Mouse (Mus musculus) liver, embryonic 15.5 days (tissue): Measurements from ENCODE around the gene H2-DMb1. TPM values are rescaled to one million over a fixed set of nuclear protein-coding genes. Genes with fewer than 3 reads are reported as not detected.
A peak's percentile ranks its signal among the peaks of the same experiment; 100 is the strongest.

Experiments used
- ATAC-seq: fragments of 200-750 bp; cut with Nextera tagmentation; 2 replicates; pipeline ENCODE4 v1.8.0; 2017; ENCODE audit warnings: moderate number of reproducible peaks, mild to moderate bottlenecking, moderate library complexity; ENCODE audit not compliant: insufficient read depth
- H3K27ac ChIP-seq: fragments of 300-500 bp; sonication (generic); replicated peaks from 2 replicates; pipeline ENCODE4 v1.5.1; 2015; ENCODE audit warnings: mild to moderate bottlenecking, inconsistent platforms
- H3K27me3 ChIP-seq: fragments of 300-500 bp; sonication (generic); 2 replicates; pipeline ENCODE4 v1.6.1; 2015; ENCODE audit warnings: mild to moderate bottlenecking, inconsistent platforms
- H3K36me3 ChIP-seq: fragments of 300-500 bp; sonication (generic); replicated peaks from 2 replicates; pipeline ENCODE4 v1.6.1; 2015; ENCODE audit warnings: moderate library complexity, mild to moderate bottlenecking, inconsistent platforms
- H3K4me1 ChIP-seq: fragments of 300-500 bp; sonication (generic); replicated peaks from 2 replicates; pipeline ENCODE4 v1.6.1; 2015; ENCODE audit warnings: inconsistent platforms
- H3K4me2 ChIP-seq: fragments of 300-500 bp; sonication (generic); 2 replicates; pipeline ENCODE4 v1.6.1; 2015; ENCODE audit warnings: moderate library complexity, mild to moderate bottlenecking, inconsistent platforms
- H3K4me3 ChIP-seq: fragments of 300-500 bp; sonication (generic); replicated peaks from 2 replicates; pipeline ENCODE4 v1.5.1; 2015; ENCODE audit warnings: mild to moderate bottlenecking, inconsistent platforms
- H3K9ac ChIP-seq: fragments of 300-500 bp; sonication (generic); 2 replicates; pipeline ENCODE4 v1.6.1; 2015; ENCODE audit warnings: moderate library complexity, mild to moderate bottlenecking, inconsistent platforms
- H3K9me3 ChIP-seq: fragments of 300-500 bp; sonication (generic); replicated peaks from 2 replicates; pipeline ENCODE4 v1.6.1; 2016; ENCODE audit warnings: inconsistent platforms
- WGBS: fragments of 180-500 bp; shearing (Covaris S2); methylation state at CpG from one replicate; pipeline ENCODE4 v1.1.7; 2015; ENCODE audit warnings: mixed read lengths; ENCODE audit not compliant: insufficient replicate concordance; 5-methylcytosine and 5-hydroxymethylcytosine counted together
- polyA plus RNA-seq: library from polyadenylated mRNA; unstranded; fragments of >200 nt; fragmentation: Nextera tagmentation; extraction: Ambion mirVana; gene quantifications from 2 replicates; pipeline ENCODE4 v1.2.1, GENCODE M21; 2015

The H2-DMb1 gene
- polyA plus RNA-seq, 1 experiment from 2014 or later: 1.7 TPM

DNA sequence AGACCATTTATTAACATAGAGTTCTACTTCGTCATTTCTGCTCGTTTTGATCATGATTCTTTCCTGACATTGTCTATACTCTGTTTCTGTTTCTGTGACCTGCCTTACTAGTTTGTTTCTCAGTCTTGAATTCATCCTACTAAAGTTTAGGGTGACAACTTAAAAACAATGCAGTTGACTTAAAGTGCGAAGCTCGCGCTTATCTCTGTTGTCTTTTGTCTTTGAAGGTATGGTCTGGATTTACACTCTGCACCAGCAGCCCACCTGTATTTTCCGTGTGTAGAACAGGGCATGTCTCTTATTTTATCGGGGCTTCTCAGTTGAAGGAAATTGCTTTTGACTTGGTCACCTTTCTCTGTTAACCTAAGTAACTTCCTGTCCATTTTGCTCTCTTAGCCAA lies 29.8 kb upstream of the H2-DMb1 start:
- Histone ChIP-seq H3K9ac (peak overlapping the region; percentile 91), H3K4me1 (peaks cover 70% of the 10 kb centered on the region), H3K27ac (peak overlapping the region; percentile 99), H3K9me3 (no peaks in the 10 kb centered on the region), H3K4me3 (peak overlapping the region; percentile 94), H3K4me2 (peak overlapping the region; percentile 99), H3K36me3 (peaks cover 7% of the 10 kb centered on the region), H3K27me3 (peaks cover 7% of the 10 kb centered on the region)
- 1% methylated on average over 7 of the region's 7 CpGs for WGBS
- ATAC-seq: no peak

DNA sequence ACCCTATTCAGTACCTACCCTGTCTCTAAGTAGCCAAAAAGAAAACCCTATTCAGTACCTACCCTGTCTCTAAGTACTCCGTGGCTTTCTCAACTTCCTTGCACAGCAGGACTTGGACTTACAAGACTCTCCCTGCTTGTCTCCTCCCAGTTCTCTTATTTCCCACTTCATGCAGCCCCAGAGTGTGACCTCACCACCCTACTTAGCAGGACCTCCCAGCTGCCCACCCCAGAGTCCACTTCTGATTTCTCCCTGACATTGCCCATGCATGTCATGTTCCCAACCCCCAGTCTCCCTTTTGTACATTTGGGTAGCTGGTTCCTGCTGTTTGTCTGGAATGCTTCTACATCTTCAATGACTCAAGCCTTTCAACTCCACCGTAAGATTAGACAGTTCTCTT lies 29.4 kb upstream of the H2-DMb1 start:
- Histone ChIP-seq H3K27ac (peak overlapping the region; percentile 99), H3K36me3 (peaks cover 3% of the 10 kb centered on the region), H3K27me3 (peaks cover 11% of the 10 kb centered on the region), H3K4me3 (peak overlapping the region; percentile 94), H3K9ac (peak overlapping the region; percentile 91), H3K4me2 (peak overlapping the region; percentile 99), H3K4me1 (peaks cover 74% of the 10 kb centered on the region), H3K9me3 (no peaks in the 10 kb centered on the region)
- ATAC-seq: no peak
- whole genome bisulfite sequencing: 25% methylated on average over 2 of the region's 2 CpGs

DNA sequence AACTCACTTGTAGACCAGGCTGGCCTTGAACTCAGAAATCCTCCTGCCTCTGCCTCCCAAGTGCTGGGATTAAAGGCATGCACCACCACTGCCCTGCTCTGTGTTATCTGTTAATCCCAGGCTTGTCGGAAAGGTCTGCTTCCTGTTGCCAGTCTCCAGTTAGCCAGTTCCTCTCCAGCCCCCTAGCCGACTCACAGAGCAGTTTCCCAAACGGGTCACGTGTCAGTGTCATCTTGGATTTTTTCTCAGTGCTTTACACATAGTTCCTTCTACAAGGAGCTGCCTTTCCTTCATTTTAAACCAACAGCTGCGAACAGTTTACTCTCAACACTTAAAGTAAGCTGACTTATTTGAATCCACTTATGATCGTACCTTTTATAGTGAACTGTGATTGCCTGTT lies 28.2 kb upstream of the H2-DMb1 start:
- Histone ChIP-seq H3K36me3 (no peaks in the 10 kb centered on the region; the same call in 1 of the 2 replicates), H3K27me3 (peaks cover 23% of the 10 kb centered on the region), H3K4me1 (peaks cover 83% of the 10 kb centered on the region), H3K9me3 (no peaks in the 10 kb centered on the region), H3K27ac (no peak overlapping the region), H3K4me2 (peak overlapping the region; percentile 99), H3K4me3 (no peak overlapping the region), H3K9ac (no peak overlapping the region)
- ATAC-seq: no peak
- WGBS: 23% methylated on average over 6 of the region's 6 CpGs

DNA sequence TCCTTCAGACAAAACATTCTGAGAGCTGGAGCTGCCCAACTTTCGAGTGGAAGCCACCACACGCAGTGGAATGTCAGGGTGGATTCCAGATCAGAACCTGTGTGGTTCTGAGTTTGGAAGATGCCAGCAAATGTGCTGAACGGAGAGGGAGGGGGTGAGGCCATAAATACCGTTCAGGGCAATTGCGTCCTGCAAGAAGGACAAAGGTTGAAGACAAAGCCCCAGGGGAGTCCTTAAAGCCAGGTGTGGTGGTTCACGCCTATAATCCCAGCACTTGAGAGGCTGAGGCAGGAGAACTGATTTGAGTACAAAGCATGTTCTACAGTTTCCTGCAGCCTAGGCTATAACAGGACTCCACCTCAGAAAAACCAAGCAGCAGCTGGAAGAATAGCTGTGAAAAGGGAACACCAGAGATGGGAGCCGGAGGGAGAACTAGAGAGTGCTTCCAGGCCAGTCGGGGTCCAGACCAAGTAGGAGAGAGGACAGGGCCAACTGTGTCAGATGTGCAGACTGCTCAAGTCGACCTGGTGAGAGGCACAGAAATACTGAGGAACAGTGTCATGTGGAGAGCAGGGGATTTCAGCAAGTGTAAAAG lies 25.9 kb upstream of the H2-DMb1 start:
- Histone ChIP-seq H3K9me3 (no peaks in the 10 kb centered on the region), H3K4me3 (no peak overlapping the region), H3K36me3 (no peaks in the 10 kb centered on the region; the same call in 1 of the 2 replicates), H3K27ac (no peak overlapping the region), H3K27me3 (peaks cover 41% of the 10 kb centered on the region), H3K4me1 (peaks cover 80% of the 10 kb centered on the region), H3K4me2 (peak overlapping the region; percentile 35), H3K9ac (no peak overlapping the region)
- 62% methylated on average over 9 of the region's 9 CpGs for WGBS
- no peak for ATAC-seq

DNA sequence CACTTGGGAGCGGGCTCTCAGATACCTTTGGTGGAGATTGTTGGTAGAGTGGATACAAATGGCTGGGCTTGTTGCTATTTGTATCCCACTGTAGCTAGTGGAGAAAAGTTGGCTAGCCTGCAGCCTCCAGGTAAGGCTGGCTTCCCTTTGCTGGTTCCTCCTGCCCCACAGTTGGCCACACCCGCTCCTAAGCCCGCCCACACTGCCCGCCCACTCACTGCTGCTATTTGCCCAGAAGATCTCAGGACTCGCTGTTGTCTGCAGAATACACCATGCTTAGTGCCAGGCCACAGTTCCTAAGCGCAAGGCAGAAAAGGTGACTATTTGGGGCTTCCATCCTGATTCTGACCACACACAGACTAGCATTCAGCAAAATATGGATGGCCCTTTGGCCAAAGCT lies 25.4 kb upstream of the H2-DMb1 start:
- Histone ChIP-seq H3K27me3 (peaks cover 41% of the 10 kb centered on the region), H3K27ac (no peak overlapping the region), H3K4me2 (peak overlapping the region; percentile 35), H3K36me3 (no peaks in the 10 kb centered on the region; the same call in 1 of the 2 replicates), H3K9ac (no peak overlapping the region), H3K4me3 (no peak overlapping the region), H3K4me1 (peaks cover 78% of the 10 kb centered on the region), H3K9me3 (no peaks in the 10 kb centered on the region)
- 12% methylated on average over 6 of the region's 6 CpGs for WGBS
- no peak for ATAC-seq

DNA sequence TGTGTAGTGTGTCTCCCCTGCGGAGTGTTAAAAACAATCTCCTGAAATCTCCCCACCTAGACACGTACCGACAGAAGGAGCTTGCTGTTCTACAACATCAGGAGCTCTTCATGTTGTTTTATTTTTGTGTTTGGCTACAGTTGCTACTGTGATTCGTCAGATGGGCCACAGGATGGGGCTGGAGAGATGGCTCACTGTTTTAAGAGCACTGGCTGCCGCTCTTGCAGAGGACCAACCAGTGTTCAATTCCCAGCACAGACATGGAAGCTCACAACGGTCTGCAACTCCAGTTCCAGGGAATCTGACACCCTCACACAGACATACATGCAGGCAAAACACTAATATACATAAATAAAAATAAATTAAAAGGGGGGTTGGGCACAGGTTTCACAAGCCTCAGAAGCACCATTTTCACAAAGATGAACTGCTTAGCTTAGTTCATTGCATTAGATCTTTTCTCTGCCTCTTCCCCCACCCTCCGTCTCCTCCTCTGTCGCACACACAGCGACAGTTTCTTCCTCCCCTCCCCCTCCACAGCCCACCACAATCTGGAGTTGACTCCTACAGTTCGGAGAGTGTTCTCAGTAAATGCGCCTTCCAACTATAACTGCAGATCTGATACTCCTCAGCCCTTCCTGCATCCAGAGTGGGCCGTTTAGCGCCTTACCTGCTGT lies 24.5 kb upstream of the H2-DMb1 start:
- Histone ChIP-seq H3K9ac (no peak overlapping the region), H3K4me2 (0 out of 2 replicates have a peak overlapping the region, but pooled peaks have one; percentile 23), H3K27ac (no peak overlapping the region), H3K9me3 (no peaks in the 10 kb centered on the region), H3K4me1 (peaks cover 68% of the 10 kb centered on the region), H3K4me3 (no peak overlapping the region), H3K36me3 (no peaks in the 10 kb centered on the region; the same call in 1 of the 2 replicates), H3K27me3 (peaks cover 41% of the 10 kb centered on the region)
- no peak for ATAC-seq
- WGBS: 28% methylated on average over 13 of the region's 13 CpGs

DNA sequence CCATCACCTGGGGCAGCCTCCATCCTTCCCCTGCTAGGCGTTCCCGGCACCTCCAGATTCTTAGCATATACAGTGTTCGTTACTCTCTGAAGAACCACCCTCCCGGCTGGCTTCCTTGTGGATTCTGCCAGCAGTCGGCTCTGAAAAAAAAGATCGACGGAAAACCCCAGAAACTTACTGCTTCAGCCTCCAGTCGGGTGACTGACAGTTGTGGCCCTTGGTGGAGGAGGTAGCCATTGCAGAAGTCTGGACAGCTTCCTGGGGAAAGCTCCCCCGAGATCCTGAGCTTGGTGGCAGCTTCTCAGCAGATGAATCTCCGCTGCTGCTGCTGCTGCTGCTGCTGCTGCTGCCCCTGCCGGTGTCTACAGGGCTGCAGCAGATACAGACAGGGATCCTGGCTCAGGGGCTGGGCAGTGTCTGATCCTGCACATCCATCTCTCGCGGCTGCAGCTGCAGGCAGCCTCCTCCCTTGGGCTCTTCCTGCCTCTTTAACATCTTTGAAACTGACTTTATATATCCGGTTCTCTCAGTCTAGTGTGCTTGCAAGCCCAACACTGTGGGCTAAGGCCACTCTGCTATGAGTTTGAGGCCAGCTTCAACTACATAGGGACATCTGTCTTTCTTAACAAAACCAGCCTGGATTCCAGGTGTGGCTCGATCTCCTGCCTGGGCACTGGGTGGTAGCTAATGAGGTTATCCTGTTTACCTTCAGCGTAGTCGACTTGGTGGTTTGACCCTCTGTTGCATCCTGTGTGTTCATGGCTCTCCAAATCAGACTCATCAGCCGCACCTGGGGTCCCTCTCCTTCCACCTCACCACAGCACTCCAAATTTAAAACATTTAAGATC lies 23.7 kb upstream of the H2-DMb1 start:
- no peak for ATAC-seq
- Histone ChIP-seq H3K9me3 (no peaks in the 10 kb centered on the region), H3K4me1 (peaks cover 61% of the 10 kb centered on the region), H3K9ac (no peak overlapping the region), H3K4me3 (no peak overlapping the region), H3K4me2 (0 out of 2 replicates have a peak overlapping the region, but pooled peaks have one; percentile 23), H3K27me3 (peaks cover 41% of the 10 kb centered on the region), H3K36me3 (no peaks in the 10 kb centered on the region; the same call in 1 of the 2 replicates), H3K27ac (no peak overlapping the region)
- 15% methylated on average over 18 of the region's 18 CpGs for WGBS

DNA sequence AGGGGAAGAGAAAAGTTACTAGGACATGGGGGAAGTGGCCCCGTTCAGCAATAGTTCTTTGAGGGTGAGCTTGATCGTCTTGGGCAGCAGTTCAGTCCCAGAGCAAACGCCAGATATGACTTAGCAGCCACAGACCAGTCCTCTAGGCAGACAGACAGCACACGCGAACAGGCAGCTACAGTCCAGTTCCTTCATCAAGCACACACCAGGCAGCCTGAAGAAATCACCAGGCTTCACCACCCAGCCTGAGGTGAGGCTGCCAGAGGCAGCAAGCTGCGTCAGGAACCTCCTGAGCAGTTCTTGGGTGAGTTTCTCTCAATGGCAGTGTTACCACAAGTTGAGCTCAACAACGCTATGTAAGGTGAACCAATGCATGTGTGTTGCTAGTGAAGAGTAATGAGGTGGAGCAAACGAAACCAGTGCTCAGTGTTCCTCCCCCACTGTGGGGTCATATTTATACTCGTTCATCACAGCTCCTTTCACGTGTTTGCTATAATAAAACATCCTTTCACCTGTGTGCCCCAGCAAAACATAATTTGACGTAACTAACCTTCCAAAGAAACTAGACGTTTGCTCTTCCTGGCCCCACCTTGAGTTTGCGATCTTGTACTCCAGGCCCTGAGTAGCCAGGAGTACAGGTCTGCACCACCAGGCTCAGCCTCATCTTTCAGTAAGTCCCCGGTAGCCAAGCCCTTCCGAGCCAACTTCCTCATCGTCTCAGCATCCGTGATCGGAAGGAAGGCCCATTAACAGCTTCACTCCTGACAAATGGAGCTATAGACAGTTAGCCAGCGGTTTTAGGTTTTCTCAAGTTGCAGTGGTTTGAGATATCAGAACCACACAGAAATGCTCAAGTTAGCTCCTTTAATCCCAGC lies 22.6 kb upstream of the H2-DMb1 start:
- Histone ChIP-seq H3K9ac (no peak overlapping the region), H3K27ac (no peak overlapping the region), H3K36me3 (no peaks in the 10 kb centered on the region; the same call in 1 of the 2 replicates), H3K4me1 (peaks cover 51% of the 10 kb centered on the region), H3K27me3 (peaks cover 41% of the 10 kb centered on the region), H3K9me3 (no peaks in the 10 kb centered on the region), H3K4me2 (no peak overlapping the region), H3K4me3 (no peak overlapping the region)
- 58% methylated on average over 19 of the region's 19 CpGs for WGBS
- ATAC-seq: no peak

DNA sequence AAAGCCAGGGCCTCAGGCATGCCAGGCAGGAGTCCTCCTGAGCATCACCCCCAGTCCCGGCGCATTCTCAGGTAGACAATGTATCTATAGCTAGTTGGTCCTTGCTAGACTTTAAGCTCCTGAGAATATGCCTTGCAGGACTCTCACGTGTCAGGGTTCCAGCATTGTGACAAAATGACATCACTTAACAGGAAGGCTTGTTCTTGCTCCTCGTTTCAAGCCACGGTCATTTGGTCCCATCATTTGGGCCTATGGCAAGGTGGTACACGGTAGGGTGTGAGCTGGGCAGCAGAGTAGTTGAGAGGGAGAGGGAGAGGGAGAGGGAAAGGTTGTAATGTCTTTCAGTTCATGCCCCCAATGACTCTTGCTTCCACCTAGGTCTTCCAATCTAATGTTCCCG lies 21.0 kb upstream of the H2-DMb1 start:
- Histone ChIP-seq H3K36me3 (no peaks in the 10 kb centered on the region), H3K9me3 (no peaks in the 10 kb centered on the region), H3K4me2 (no peak overlapping the region), H3K4me3 (no peak overlapping the region), H3K27me3 (peaks cover 48% of the 10 kb centered on the region), H3K27ac (no peak overlapping the region), H3K9ac (no peak overlapping the region), H3K4me1 (peaks cover 44% of the 10 kb centered on the region)
- no peak for ATAC-seq
- WGBS: 65% methylated on average over 7 of the region's 7 CpGs

DNA sequence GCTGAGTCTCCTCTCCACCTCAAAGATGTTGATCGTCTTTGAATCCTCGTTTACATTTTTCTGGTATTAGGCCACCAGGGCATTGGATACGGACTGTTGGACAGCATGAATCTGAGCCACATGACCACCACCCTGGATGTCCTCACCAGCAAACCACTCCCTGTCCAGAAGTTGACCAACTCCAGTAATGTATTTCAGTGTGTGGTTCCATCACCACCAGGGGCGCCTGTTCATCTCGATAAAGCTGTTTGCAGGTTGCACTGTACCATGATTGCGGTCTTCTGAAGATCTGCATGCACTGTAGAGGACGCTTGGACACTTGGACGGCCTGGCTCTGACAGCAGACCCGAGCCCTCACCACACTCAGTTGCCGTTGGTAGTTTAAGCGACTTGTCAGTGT lies 19.6 kb upstream of the H2-DMb1 start:
- H3K36me3 ChIP-seq: no peaks in the 10 kb centered on the region
- H3K9ac ChIP-seq: no peak overlapping the region
- no peak overlapping the region for H3K4me3 ChIP-seq
- WGBS: 68% methylated on average over 11 of the region's 11 CpGs
- ATAC-seq: no peak
- no peak overlapping the region for H3K4me2 ChIP-seq
- peaks cover 30% of the 10 kb centered on the region for H3K4me1 ChIP-seq
- peaks cover 52% of the 10 kb centered on the region for H3K27me3 ChIP-seq
- H3K9me3 ChIP-seq: no peaks in the 10 kb centered on the region
- H3K27ac ChIP-seq: no peak overlapping the region
